Mouse (Mus musculus): ENCODE measurements at regions not wholly inside any gene's neighbourhood (a gene's known extent, or its start where the extent isn't known, plus 50 kb on each side); places are given as distances from the start of the nearest gene placed in this dataset.

- no peak overlapping the region for H3K4me3 ChIP-seq (ENCODE audit: insufficient read depth, low read length)
- no peaks in the 10 kb centered on the region for H3K4me1 ChIP-seq (ENCODE audit: control insufficient read depth, insufficient read depth, low read length)
- no peak for TF ChIP-seq POLR2A (IDR thresholded peaks at IDR 0.05; ENCODE audit: extremely low read depth, insufficient read depth, low read length)
- no peak for TF ChIP-seq CTCF (IDR thresholded peaks at IDR 0.05; ENCODE audit: extremely low read depth, insufficient read depth, low read length)
- H3K27ac ChIP-seq (ENCODE audit: insufficient read depth, low read length): no peak overlapping the region
Observed at GRCm38 (mm10) chr9:27640611-27641010, 150.0 kb upstream of the Opcml start.

- TF ChIP-seq CTCF (IDR thresholded peaks at IDR 0.05; ENCODE audit: extremely low read depth, insufficient read depth, low read length): no peak
- no peak for TF ChIP-seq POLR2A (IDR thresholded peaks at IDR 0.05; ENCODE audit: extremely low read depth, insufficient read depth, low read length)
- Histone ChIP-seq H3K27ac (ENCODE audit: insufficient read depth, low read length) (no peak overlapping the region), H3K4me1 (ENCODE audit: control insufficient read depth, insufficient read depth, low read length) (no peaks in the 10 kb centered on the region), H3K4me3 (ENCODE audit: insufficient read depth, low read length) (no peak overlapping the region)
Observed at GRCm38 (mm10) chr9:27643312-27643711, 147.3 kb upstream of the Opcml start.

GRCm38 (mm10) chr9:27643916-27644315 is 146.7 kb upstream of the Opcml start:
- no peak for TF ChIP-seq CTCF (IDR thresholded peaks at IDR 0.05; ENCODE audit: extremely low read depth, insufficient read depth, low read length)
- no peak for TF ChIP-seq POLR2A (IDR thresholded peaks at IDR 0.05; ENCODE audit: extremely low read depth, insufficient read depth, low read length)
- Histone ChIP-seq H3K27ac (ENCODE audit: insufficient read depth, low read length) (no peak overlapping the region), H3K4me1 (ENCODE audit: control insufficient read depth, insufficient read depth, low read length) (no peaks in the 10 kb centered on the region), H3K4me3 (ENCODE audit: insufficient read depth, low read length) (no peak overlapping the region)

- no peak overlapping the region for H3K4me3 ChIP-seq (ENCODE audit: insufficient read depth, low read length)
- H3K4me1 ChIP-seq (ENCODE audit: control insufficient read depth, insufficient read depth, low read length): no peaks in the 10 kb centered on the region
- TF ChIP-seq POLR2A (IDR thresholded peaks at IDR 0.05; ENCODE audit: extremely low read depth, insufficient read depth, low read length): no peak
- TF ChIP-seq CTCF (IDR thresholded peaks at IDR 0.05; ENCODE audit: extremely low read depth, insufficient read depth, low read length): no peak
- no peak overlapping the region for H3K27ac ChIP-seq (ENCODE audit: insufficient read depth, low read length)
Observed at GRCm38 (mm10) chr9:27645435-27645834, 145.1 kb upstream of the Opcml start.

GRCm38 (mm10) chr9:27646100-27646499 is 144.5 kb upstream of the Opcml start:
- TF ChIP-seq CTCF (IDR thresholded peaks at IDR 0.05; ENCODE audit: extremely low read depth, insufficient read depth, low read length) (no peak), POLR2A (IDR thresholded peaks at IDR 0.05; ENCODE audit: extremely low read depth, insufficient read depth, low read length) (no peak)
- no peak overlapping the region for H3K27ac ChIP-seq (ENCODE audit: insufficient read depth, low read length)
- no peaks in the 10 kb centered on the region for H3K4me1 ChIP-seq (ENCODE audit: control insufficient read depth, insufficient read depth, low read length)
- no peak overlapping the region for H3K4me3 ChIP-seq (ENCODE audit: insufficient read depth, low read length)

- no peak overlapping the region for H3K27ac ChIP-seq (ENCODE audit: insufficient read depth, low read length)
- H3K4me1 ChIP-seq (ENCODE audit: control insufficient read depth, insufficient read depth, low read length): no peaks in the 10 kb centered on the region
- TF ChIP-seq POLR2A (IDR thresholded peaks at IDR 0.05; ENCODE audit: extremely low read depth, insufficient read depth, low read length) (no peak), CTCF (IDR thresholded peaks at IDR 0.05; ENCODE audit: extremely low read depth, insufficient read depth, low read length) (no peak)
- H3K4me3 ChIP-seq (ENCODE audit: insufficient read depth, low read length): no peak overlapping the region
Observed at GRCm38 (mm10) chr9:27646956-27647355, 143.6 kb upstream of the Opcml start.

- Histone ChIP-seq H3K4me1 (ENCODE audit: control insufficient read depth, insufficient read depth, low read length) (no peaks in the 10 kb centered on the region), H3K27ac (ENCODE audit: insufficient read depth, low read length) (no peak overlapping the region), H3K4me3 (ENCODE audit: insufficient read depth, low read length) (no peak overlapping the region)
- TF ChIP-seq POLR2A (IDR thresholded peaks at IDR 0.05; ENCODE audit: extremely low read depth, insufficient read depth, low read length) (no peak), CTCF (IDR thresholded peaks at IDR 0.05; ENCODE audit: extremely low read depth, insufficient read depth, low read length) (no peak)
Observed at GRCm38 (mm10) chr9:27658001-27658400, 132.6 kb upstream of the Opcml start.

GRCm38 (mm10) chr9:27661431-27662300 is 128.9 kb upstream of the Opcml start:
- Histone ChIP-seq H3K27ac (ENCODE audit: insufficient read depth, low read length) (no peak overlapping the region), H3K4me1 (ENCODE audit: control insufficient read depth, insufficient read depth, low read length) (no peaks in the 10 kb centered on the region), H3K4me3 (ENCODE audit: insufficient read depth, low read length) (no peak overlapping the region)
- TF ChIP-seq POLR2A (IDR thresholded peaks at IDR 0.05; ENCODE audit: extremely low read depth, insufficient read depth, low read length): no peak
- no peak for TF ChIP-seq CTCF (IDR thresholded peaks at IDR 0.05; ENCODE audit: extremely low read depth, insufficient read depth, low read length)

GRCm38 (mm10) chr9:27663230-27663629 is 127.3 kb upstream of the Opcml start:
- Histone ChIP-seq H3K27ac (ENCODE audit: insufficient read depth, low read length) (no peak overlapping the region), H3K4me3 (ENCODE audit: insufficient read depth, low read length) (no peak overlapping the region), H3K4me1 (ENCODE audit: control insufficient read depth, insufficient read depth, low read length) (no peaks in the 10 kb centered on the region)
- TF ChIP-seq CTCF (IDR thresholded peaks at IDR 0.05; ENCODE audit: extremely low read depth, insufficient read depth, low read length) (no peak), POLR2A (IDR thresholded peaks at IDR 0.05; ENCODE audit: extremely low read depth, insufficient read depth, low read length) (no peak)

GRCm38 (mm10) chr9:27665659-27666058 is 124.9 kb upstream of the Opcml start:
- Histone ChIP-seq H3K4me1 (ENCODE audit: control insufficient read depth, insufficient read depth, low read length) (no peaks in the 10 kb centered on the region), H3K27ac (ENCODE audit: insufficient read depth, low read length) (no peak overlapping the region), H3K4me3 (ENCODE audit: insufficient read depth, low read length) (no peak overlapping the region)
- TF ChIP-seq CTCF (IDR thresholded peaks at IDR 0.05; ENCODE audit: extremely low read depth, insufficient read depth, low read length) (no peak), POLR2A (IDR thresholded peaks at IDR 0.05; ENCODE audit: extremely low read depth, insufficient read depth, low read length) (no peak)
